Mouse (Mus musculus) ES-E14 (cell line): Measurements from ENCODE around the gene Zfp652.

Source experiments
- HCFC1 ChIP-seq: IDR thresholded peaks from 2 replicates; pipeline ENCODE4 v1.6.1; 2012; ENCODE audit warnings: low read length, inconsistent platforms, borderline replicate concordance; ENCODE audit not compliant: insufficient read depth
- ZC3H11A ChIP-seq: IDR thresholded peaks from 2 replicates; pipeline ENCODE4 v1.6.1; 2012; ENCODE audit warnings: low read depth, mild to moderate bottlenecking, inconsistent platforms, low read length, borderline replicate concordance

- TF ChIP-seq ZC3H11A (no peak), HCFC1 (no peak)
These were observed 15.5 kb downstream of the Zfp652 start for GRCm38 (mm10) chr11:95727947-95728346.
